Mouse (Mus musculus): ENCODE results near the gene Olfr91.

GRCm38 (mm10) chr17:37045611-37046311 lies 52.3 kb downstream of the Olfr91 start, which contains the start of gene Gabbr1:
- 0 out of 2 replicates have a peak, but pooled peaks have one; percentile 43 for TF ChIP-seq POLR2A (IDR thresholded peaks at IDR 0.05; ENCODE audit: borderline replicate concordance, extremely low read depth, low read depth, low read length)
- no peak for TF ChIP-seq CTCF (IDR thresholded peaks at IDR 0.05; ENCODE audit: insufficient read depth, low read length)

All from lung, adult 2 months (tissue).